Mouse (Mus musculus): Measurements from ENCODE around the gene Mpg. TPM values are rescaled to one million over a fixed set of nuclear protein-coding genes. Genes with fewer than 3 reads are reported as not detected.

The Mpg gene
- polyA plus RNA-seq, 2 experiments, result 27.1 to 40.1 TPM

- Histone ChIP-seq H3K4me3 (replicated peaks; ENCODE audit: low read length) (no peak overlapping the region), H3K4me2 (replicated peaks; ENCODE audit: low read depth, low read length, severe bottlenecking) (no peak overlapping the region), H3K9me3 (ENCODE audit: control insufficient read depth, low read length) (no peaks in the 10 kb centered on the region), H3K9ac (ENCODE audit: low read depth, low read length, severe bottlenecking) (no peak overlapping the region), H3K36me3 (ENCODE audit: control insufficient read depth, insufficient read depth, low read length) (peaks cover 70% of the 10 kb centered on the region), H3K4me1 (ENCODE audit: control insufficient read depth, insufficient read depth, low read length) (no peaks in the 10 kb centered on the region), H3K27ac (replicated peaks; ENCODE audit: low read depth, low read length) (0 out of 2 replicates have a peak overlapping the region, but pooled peaks have one; percentile 28), H3K27me3 (ENCODE audit: control insufficient read depth, insufficient read depth, low read length) (no peaks in the 10 kb centered on the region)
- 69% methylated on average over 3 of the region's 3 CpGs for WGBS
- TF ChIP-seq POLR2A (IDR thresholded peaks at IDR 0.05; ENCODE audit: borderline replicate concordance, extremely low read depth, insufficient read depth, insufficient read length), result no peak
- ATAC-seq (ENCODE audit: low FRiP score, low read depth), result no peak
- DNase-seq (ENCODE audit: low spot score), result no peak
Observed at GRCm38 (mm10) chr11:32244064-32244463, 17.8 kb downstream of the Mpg start.

DNA sequence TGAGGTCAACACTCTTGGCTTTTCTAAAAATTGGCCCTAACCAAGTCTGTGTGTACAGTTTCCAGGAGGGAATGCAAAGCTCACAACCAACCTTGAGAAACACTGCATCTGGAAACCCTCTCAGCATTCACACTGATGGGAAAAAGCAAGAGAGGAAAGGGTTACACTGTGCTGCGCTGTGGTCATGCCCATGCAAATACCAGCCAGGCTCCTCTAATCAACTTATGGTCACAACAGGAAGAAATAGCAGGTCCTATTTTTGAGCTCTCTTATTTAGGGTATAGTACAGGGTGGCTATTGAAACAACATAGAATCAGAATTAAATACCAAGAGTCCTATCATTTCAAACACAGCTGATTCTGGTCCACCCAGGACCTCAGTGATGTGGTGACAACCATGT, 18.3 kb downstream of the Mpg start:
- no peak overlapping the region for H3K4me2 ChIP-seq (replicated peaks; ENCODE audit: low read depth, low read length, severe bottlenecking)
- 96% methylated on average over 1 of the region's 1 CpGs for WGBS
- H3K4me3 ChIP-seq (replicated peaks; ENCODE audit: low read length), result no peak overlapping the region
- ATAC-seq (ENCODE audit: low FRiP score, low read depth), result no peak
- H3K9ac ChIP-seq (ENCODE audit: low read depth, low read length, severe bottlenecking), result no peak overlapping the region
- H3K9me3 ChIP-seq (ENCODE audit: control insufficient read depth, low read length), result no peaks in the 10 kb centered on the region
- H3K27me3 ChIP-seq (ENCODE audit: control insufficient read depth, insufficient read depth, low read length), result no peaks in the 10 kb centered on the region
- peaks cover 75% of the 10 kb centered on the region for H3K36me3 ChIP-seq (ENCODE audit: control insufficient read depth, insufficient read depth, low read length)
- H3K27ac ChIP-seq (replicated peaks; ENCODE audit: low read depth, low read length), result no peak overlapping the region
- no peaks in the 10 kb centered on the region for H3K4me1 ChIP-seq (ENCODE audit: control insufficient read depth, insufficient read depth, low read length)
- TF ChIP-seq POLR2A (IDR thresholded peaks at IDR 0.05; ENCODE audit: borderline replicate concordance, extremely low read depth, insufficient read depth, insufficient read length), result no peak
- no peak for DNase-seq (ENCODE audit: low spot score)

DNA sequence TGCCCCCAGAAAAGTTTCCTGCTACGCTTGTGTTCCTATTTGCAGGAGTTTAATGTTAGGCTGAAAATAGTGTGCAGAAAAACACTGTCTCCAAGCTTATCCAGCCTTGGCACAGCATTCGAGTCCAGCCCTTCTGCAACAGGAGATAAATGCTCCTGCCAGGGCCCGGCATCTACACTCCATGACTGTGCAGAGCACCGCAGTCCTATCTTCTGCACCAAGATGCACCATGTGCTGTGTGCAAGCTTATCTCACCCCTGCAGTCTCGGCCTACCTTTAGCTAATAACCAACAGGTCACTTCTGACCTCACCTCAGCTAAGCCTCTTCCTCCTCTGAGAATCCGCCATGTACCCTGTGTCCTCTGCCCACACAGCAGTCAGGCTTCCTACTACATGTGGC, 19.3 kb downstream of the Mpg start:
- Histone ChIP-seq H3K4me1 (ENCODE audit: control insufficient read depth, insufficient read depth, low read length) (no peaks in the 10 kb centered on the region), H3K4me2 (replicated peaks; ENCODE audit: low read depth, low read length, severe bottlenecking) (no peak overlapping the region), H3K27me3 (ENCODE audit: control insufficient read depth, insufficient read depth, low read length) (no peaks in the 10 kb centered on the region), H3K36me3 (ENCODE audit: control insufficient read depth, insufficient read depth, low read length) (peaks cover 82% of the 10 kb centered on the region), H3K9ac (ENCODE audit: low read depth, low read length, severe bottlenecking) (no peak overlapping the region), H3K27ac (replicated peaks; ENCODE audit: low read depth, low read length) (no peak overlapping the region), H3K9me3 (ENCODE audit: control insufficient read depth, low read length) (no peaks in the 10 kb centered on the region), H3K4me3 (replicated peaks; ENCODE audit: low read length) (no peak overlapping the region)
- DNase-seq (ENCODE audit: low spot score) (no peak), ATAC-seq (ENCODE audit: low FRiP score, low read depth) (no peak)
- no peak for TF ChIP-seq POLR2A (IDR thresholded peaks at IDR 0.05; ENCODE audit: borderline replicate concordance, extremely low read depth, insufficient read depth, insufficient read length)
- WGBS, result 96% methylated on average over 6 of the region's 6 CpGs

GRCm38 (mm10) chr11:32247068-32247467, 20.8 kb downstream of the Mpg start:
- no peak for TF ChIP-seq POLR2A (IDR thresholded peaks at IDR 0.05; ENCODE audit: borderline replicate concordance, extremely low read depth, insufficient read depth, insufficient read length)
- no peaks in the 10 kb centered on the region for H3K4me1 ChIP-seq (ENCODE audit: control insufficient read depth, insufficient read depth, low read length)
- no peak overlapping the region for H3K4me3 ChIP-seq (replicated peaks; ENCODE audit: low read length)
- ATAC-seq (ENCODE audit: low FRiP score, low read depth), result no peak
- H3K36me3 ChIP-seq (ENCODE audit: control insufficient read depth, insufficient read depth, low read length), result peaks cover 71% of the 10 kb centered on the region
- DNase-seq (ENCODE audit: low spot score), result no peak
- H3K9ac ChIP-seq (ENCODE audit: low read depth, low read length, severe bottlenecking), result no peak overlapping the region
- no peaks in the 10 kb centered on the region for H3K27me3 ChIP-seq (ENCODE audit: control insufficient read depth, insufficient read depth, low read length)
- no peak overlapping the region for H3K4me2 ChIP-seq (replicated peaks; ENCODE audit: low read depth, low read length, severe bottlenecking)
- H3K9me3 ChIP-seq (ENCODE audit: control insufficient read depth, low read length), result no peaks in the 10 kb centered on the region
- H3K27ac ChIP-seq (replicated peaks; ENCODE audit: low read depth, low read length), result no peak overlapping the region

DNA sequence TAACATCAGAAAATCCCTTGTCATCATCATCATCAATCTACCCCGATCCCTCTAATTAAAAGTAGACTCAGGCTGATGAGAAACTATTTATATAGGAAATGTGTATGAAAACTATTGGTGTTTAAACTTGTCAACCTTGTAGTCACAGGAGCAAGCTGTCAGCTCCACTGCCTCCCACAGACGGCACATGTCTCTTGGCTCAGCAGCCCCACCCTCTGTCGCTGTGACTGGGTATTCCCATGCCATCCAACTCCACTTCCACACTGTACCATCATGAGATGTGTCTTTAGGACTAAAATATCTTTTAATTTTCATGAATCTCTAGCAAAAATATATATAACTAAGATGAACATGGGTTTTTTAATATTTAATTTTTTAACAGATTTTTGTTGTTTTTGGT, 22.0 kb downstream of the Mpg start:
- Histone ChIP-seq H3K9ac (ENCODE audit: low read depth, low read length, severe bottlenecking) (no peak overlapping the region), H3K36me3 (ENCODE audit: control insufficient read depth, insufficient read depth, low read length) (peaks cover 69% of the 10 kb centered on the region), H3K9me3 (ENCODE audit: control insufficient read depth, low read length) (no peaks in the 10 kb centered on the region), H3K27me3 (ENCODE audit: control insufficient read depth, insufficient read depth, low read length) (no peaks in the 10 kb centered on the region), H3K27ac (replicated peaks; ENCODE audit: low read depth, low read length) (no peak overlapping the region), H3K4me2 (replicated peaks; ENCODE audit: low read depth, low read length, severe bottlenecking) (no peak overlapping the region), H3K4me1 (ENCODE audit: control insufficient read depth, insufficient read depth, low read length) (no peaks in the 10 kb centered on the region), H3K4me3 (replicated peaks; ENCODE audit: low read length) (no peak overlapping the region)
- ATAC-seq (ENCODE audit: low FRiP score, low read depth), result no peak
- no peak for DNase-seq (ENCODE audit: low spot score)
- TF ChIP-seq POLR2A (IDR thresholded peaks at IDR 0.05; ENCODE audit: borderline replicate concordance, extremely low read depth, insufficient read depth, insufficient read length), result no peak
- 82% methylated on average over 3 of the region's 3 CpGs for WGBS
